Mouse (Mus musculus): Measurements from ENCODE around the gene Esr1. TPM values are rescaled to one million over a fixed set of nuclear protein-coding genes. Genes with fewer than 3 reads are reported as not detected.
"Not testable (repeated sequence)": the region's sequence is repeated elsewhere in the genome, so short reads cannot be mapped to it uniquely, and the experiment has no call there.

Gene Esr1
- polyA plus RNA-seq, 1 experiment: not detected

GRCm38 (mm10) chr10:4599591-4599990, 11.8 kb upstream of the Esr1 start:
- TF ChIP-seq EP300 (IDR thresholded peaks at IDR 0.05; ENCODE audit: insufficient read depth, low read depth, low read length): no peak
- no peak for TF ChIP-seq CTCF (IDR thresholded peaks at IDR 0.05; ENCODE audit: low read depth, low read length)
- TF ChIP-seq POLR2A (IDR thresholded peaks at IDR 0.05; ENCODE audit: insufficient read depth, low read length): no peak
- Histone ChIP-seq H3K27me3 (ENCODE audit: control insufficient read depth, insufficient read depth, low read length, poor library complexity, severe bottlenecking) (no peaks in the 10 kb centered on the region), H3K4me1 (ENCODE audit: control insufficient read depth, insufficient read depth, low read length) (no peaks in the 10 kb centered on the region), H3K4me3 (ENCODE audit: low read depth, low read length) (no peak overlapping the region), H3K9me3 (replicated peaks; ENCODE audit: control insufficient read depth, insufficient read depth, low read length, poor library complexity, severe bottlenecking) (no peaks in the 10 kb centered on the region), H3K36me3 (ENCODE audit: control insufficient read depth, insufficient read depth, low read length, poor library complexity, severe bottlenecking) (no peaks in the 10 kb centered on the region), H3K27ac (ENCODE audit: insufficient read depth, low read length) (no peak overlapping the region), H3K9ac (ENCODE audit: low read depth, poor library complexity, severe bottlenecking) (no peak overlapping the region)

GRCm38 (mm10) chr10:4600796-4601474, 10.5 kb upstream of the Esr1 start:
- Histone ChIP-seq H3K27ac (ENCODE audit: insufficient read depth, low read length) (no peak overlapping the region), H3K36me3 (ENCODE audit: control insufficient read depth, insufficient read depth, low read length, poor library complexity, severe bottlenecking) (no peaks in the 10 kb centered on the region), H3K9me3 (replicated peaks; ENCODE audit: control insufficient read depth, insufficient read depth, low read length, poor library complexity, severe bottlenecking) (no peaks in the 10 kb centered on the region), H3K4me3 (ENCODE audit: low read depth, low read length) (no peak overlapping the region), H3K27me3 (ENCODE audit: control insufficient read depth, insufficient read depth, low read length, poor library complexity, severe bottlenecking) (no peaks in the 10 kb centered on the region), H3K4me1 (ENCODE audit: control insufficient read depth, insufficient read depth, low read length) (no peaks in the 10 kb centered on the region), H3K9ac (ENCODE audit: low read depth, poor library complexity, severe bottlenecking) (no peak overlapping the region)
- TF ChIP-seq CTCF (IDR thresholded peaks at IDR 0.05; ENCODE audit: low read depth, low read length) (no peak), POLR2A (IDR thresholded peaks at IDR 0.05; ENCODE audit: insufficient read depth, low read length) (no peak), EP300 (IDR thresholded peaks at IDR 0.05; ENCODE audit: insufficient read depth, low read depth, low read length) (no peak)

GRCm38 (mm10) chr10:4601612-4602011, 9.8 kb upstream of the Esr1 start:
- not testable (repeated sequence) for H3K9me3 ChIP-seq (replicated peaks; ENCODE audit: control insufficient read depth, insufficient read depth, low read length, poor library complexity, severe bottlenecking); H3K27me3 ChIP-seq (ENCODE audit: control insufficient read depth, insufficient read depth, low read length, poor library complexity, severe bottlenecking); H3K4me3 ChIP-seq (ENCODE audit: low read depth, low read length); H3K27ac ChIP-seq (ENCODE audit: insufficient read depth, low read length); H3K36me3 ChIP-seq (ENCODE audit: control insufficient read depth, insufficient read depth, low read length, poor library complexity, severe bottlenecking); H3K4me1 ChIP-seq (ENCODE audit: control insufficient read depth, insufficient read depth, low read length); H3K9ac ChIP-seq (ENCODE audit: low read depth, poor library complexity, severe bottlenecking)

- Histone ChIP-seq H3K4me3 (ENCODE audit: low read depth, low read length) (no peak overlapping the region), H3K27ac (ENCODE audit: insufficient read depth, low read length) (no peak overlapping the region), H3K4me1 (ENCODE audit: control insufficient read depth, insufficient read depth, low read length) (no peaks in the 10 kb centered on the region), H3K36me3 (ENCODE audit: control insufficient read depth, insufficient read depth, low read length, poor library complexity, severe bottlenecking) (no peaks in the 10 kb centered on the region), H3K27me3 (ENCODE audit: control insufficient read depth, insufficient read depth, low read length, poor library complexity, severe bottlenecking) (no peaks in the 10 kb centered on the region), H3K9ac (ENCODE audit: low read depth, poor library complexity, severe bottlenecking) (no peak overlapping the region), H3K9me3 (replicated peaks; ENCODE audit: control insufficient read depth, insufficient read depth, low read length, poor library complexity, severe bottlenecking) (no peaks in the 10 kb centered on the region)
- TF ChIP-seq POLR2A (IDR thresholded peaks at IDR 0.05; ENCODE audit: insufficient read depth, low read length) (no peak), EP300 (IDR thresholded peaks at IDR 0.05; ENCODE audit: insufficient read depth, low read depth, low read length) (no peak), CTCF (IDR thresholded peaks at IDR 0.05; ENCODE audit: low read depth, low read length) (no peak)
These were observed 8.9 kb upstream of the Esr1 start for GRCm38 (mm10) chr10:4602466-4602865.

- Histone ChIP-seq H3K36me3 (ENCODE audit: control insufficient read depth, insufficient read depth, low read length, poor library complexity, severe bottlenecking) (no peaks in the 10 kb centered on the region), H3K27ac (ENCODE audit: insufficient read depth, low read length) (no peak overlapping the region), H3K9ac (ENCODE audit: low read depth, poor library complexity, severe bottlenecking) (no peak overlapping the region), H3K9me3 (replicated peaks; ENCODE audit: control insufficient read depth, insufficient read depth, low read length, poor library complexity, severe bottlenecking) (no peaks in the 10 kb centered on the region), H3K4me1 (ENCODE audit: control insufficient read depth, insufficient read depth, low read length) (no peaks in the 10 kb centered on the region), H3K4me3 (ENCODE audit: low read depth, low read length) (no peak overlapping the region), H3K27me3 (ENCODE audit: control insufficient read depth, insufficient read depth, low read length, poor library complexity, severe bottlenecking) (no peaks in the 10 kb centered on the region)
- TF ChIP-seq CTCF (IDR thresholded peaks at IDR 0.05; ENCODE audit: low read depth, low read length): no peak
- TF ChIP-seq EP300 (IDR thresholded peaks at IDR 0.05; ENCODE audit: insufficient read depth, low read depth, low read length): no peak
- no peak for TF ChIP-seq POLR2A (IDR thresholded peaks at IDR 0.05; ENCODE audit: insufficient read depth, low read length)
These were observed 6.7 kb upstream of the Esr1 start for GRCm38 (mm10) chr10:4604527-4605209.

- Histone ChIP-seq H3K4me3 (ENCODE audit: low read depth, low read length) (no peak overlapping the region), H3K36me3 (ENCODE audit: control insufficient read depth, insufficient read depth, low read length, poor library complexity, severe bottlenecking) (no peaks in the 10 kb centered on the region), H3K4me1 (ENCODE audit: control insufficient read depth, insufficient read depth, low read length) (no peaks in the 10 kb centered on the region), H3K9ac (ENCODE audit: low read depth, poor library complexity, severe bottlenecking) (no peak overlapping the region), H3K27ac (ENCODE audit: insufficient read depth, low read length) (no peak overlapping the region), H3K27me3 (ENCODE audit: control insufficient read depth, insufficient read depth, low read length, poor library complexity, severe bottlenecking) (no peaks in the 10 kb centered on the region), H3K9me3 (replicated peaks; ENCODE audit: control insufficient read depth, insufficient read depth, low read length, poor library complexity, severe bottlenecking) (no peaks in the 10 kb centered on the region)
- TF ChIP-seq CTCF (IDR thresholded peaks at IDR 0.05; ENCODE audit: low read depth, low read length) (no peak), POLR2A (IDR thresholded peaks at IDR 0.05; ENCODE audit: insufficient read depth, low read length) (no peak), EP300 (IDR thresholded peaks at IDR 0.05; ENCODE audit: insufficient read depth, low read depth, low read length) (no peak)
These were observed 1.2 kb upstream of the Esr1 start for GRCm38 (mm10) chr10:4610234-4610633.
